Mouse (Mus musculus): ENCODE data around the gene Sirpb1b. TPM values are rescaled to one million over a fixed set of nuclear protein-coding genes. Genes with fewer than 3 reads are reported as not detected.

The Sirpb1b gene
- polyA plus RNA-seq (2014; fragmentation: Illumina TruSeq; extraction: RNeasy Lipid Tissue Mini Kit (QIAGEN cat#74804); ENCODE audit: low read depth, low replicate concordance): 1.2 TPM

DNA sequence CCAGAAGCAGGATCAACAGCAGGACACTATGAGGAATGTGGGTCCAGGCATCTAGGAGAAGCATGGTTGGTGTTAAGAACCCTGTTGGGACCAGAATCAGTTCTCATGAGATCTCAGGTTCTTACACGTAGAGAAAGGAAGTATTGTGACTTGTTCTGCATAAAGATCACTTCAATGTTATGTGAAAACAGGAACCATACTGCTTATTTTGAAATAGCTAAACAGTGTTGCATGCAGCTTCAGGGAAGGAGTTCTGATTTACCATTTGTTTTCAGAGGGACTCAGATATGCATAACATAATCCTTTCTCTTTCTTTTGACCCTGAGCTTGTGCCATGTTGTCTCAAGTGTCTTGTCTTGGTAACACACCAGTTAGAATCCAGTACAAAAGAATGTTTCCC, at the start of gene Sirpb1b:
TSS of gene Sirpb1b (minus strand) at position 179 of the 400 bp plus-strand sequence.

Other genes with a start within 250 kb of the Sirpb1b start
- not detected for gene Gm9733, start 242.8 kb downstream of the Sirpb1b start, polyA plus RNA-seq (2014; fragmentation: Illumina TruSeq; extraction: RNeasy Lipid Tissue Mini Kit (QIAGEN cat#74804); ENCODE audit: low read depth, low replicate concordance)
- gene Sirpb1a, start 148.5 kb downstream of the Sirpb1b start, polyA plus RNA-seq (2014; fragmentation: Illumina TruSeq; extraction: RNeasy Lipid Tissue Mini Kit (QIAGEN cat#74804); ENCODE audit: low read depth, low replicate concordance): 1.0 TPM

Data from sigmoid colon, adult 10 weeks (tissue).